Mouse (Mus musculus) adrenal gland, adult 2 months (tissue): ENCODE measurements around the gene Wnk1. TPM values are rescaled to one million over a fixed set of nuclear protein-coding genes. Genes with fewer than 3 reads are reported as not detected.
"Not testable (repeated sequence)": the region's sequence is repeated elsewhere in the genome, so short reads cannot be mapped to it uniquely, and the experiment has no call there.

Experiments used
- DNase-seq: peaks from one replicate; pipeline ENCODE4 v3.0.0; 2021
- long read RNA-seq: library from polyadenylated mRNA; stranded (forward); transcript quantifications from one replicate; pipeline ENCODE4 v2.0.0, GENCODE M21; 2021
- polyA plus RNA-seq: library from polyadenylated mRNA; depleted of rRNA; stranded (reverse); fragments of >200 nt; gene quantifications from 2 replicates; pipeline ENCODE4 v1.2.3, GENCODE M21; 2012; rRNA removed
- total RNA-seq, 2 experiments: library from RNA; stranded (reverse); gene quantifications; 2 replicates each; pipeline ENCODE4 v1.2.3; 2021

Gene Wnk1
- total RNA-seq (100 to 1,000 TPM; 140 to 212 TPM), polyA plus RNA-seq (77.1 and 97.5 TPM in 2 replicates)
- long read RNA-seq, partial matches to known transcripts: 0 of 4 reads
- long read RNA-seq, other reads (novel, unspliced or antisense): 4 of 4 reads

- DNase-seq: peak; percentile 98
Measured at GRCm38 (mm10) chr6:120038366-120039255, at the start of gene Wnk1. Gene Wnk1 (minus strand): TSS chr6:120038672.

- not testable (repeated sequence) for DNase-seq
Measured at GRCm38 (mm10) chr6:120087041-120087440, 48.6 kb upstream of the Wnk1 start.

GRCm38 (mm10) chr6:120085832-120086231 lies 47.4 kb upstream of the Wnk1 start:
- DNase-seq: no peak

- DNase-seq: no peak
Measured at GRCm38 (mm10) chr6:120084983-120085382, 46.5 kb upstream of the Wnk1 start.

GRCm38 (mm10) chr6:120083442-120083841 lies 45.0 kb upstream of the Wnk1 start:
- no peak for DNase-seq

- DNase-seq: no peak
Measured at GRCm38 (mm10) chr6:120082951-120083411, 44.5 kb upstream of the Wnk1 start.

GRCm38 (mm10) chr6:120082251-120082950 lies 43.9 kb upstream of the Wnk1 start:
- DNase-seq: no peak

GRCm38 (mm10) chr6:120081516-120081915 lies 43.0 kb upstream of the Wnk1 start:
- DNase-seq: no peak

GRCm38 (mm10) chr6:120079547-120079946 lies 41.1 kb upstream of the Wnk1 start:
- no peak for DNase-seq

- no peak for DNase-seq
Measured at GRCm38 (mm10) chr6:120076619-120077450, 38.4 kb upstream of the Wnk1 start.

GRCm38 (mm10) chr6:120072630-120073029 lies 34.2 kb upstream of the Wnk1 start:
- DNase-seq: no peak

GRCm38 (mm10) chr6:120069546-120069945 lies 31.1 kb upstream of the Wnk1 start:
- DNase-seq: no peak

GRCm38 (mm10) chr6:120065552-120066177 lies 27.2 kb upstream of the Wnk1 start:
- no peak for DNase-seq

- no peak for DNase-seq
Measured at GRCm38 (mm10) chr6:120064627-120065026, 26.2 kb upstream of the Wnk1 start.

- no peak for DNase-seq
Measured at GRCm38 (mm10) chr6:120062934-120063333, 24.5 kb upstream of the Wnk1 start.

GRCm38 (mm10) chr6:120055666-120056540 lies 17.4 kb upstream of the Wnk1 start:
- no peak for DNase-seq

- DNase-seq: no peak
Measured at GRCm38 (mm10) chr6:120054412-120054811, 15.9 kb upstream of the Wnk1 start.

GRCm38 (mm10) chr6:120047705-120048292 lies 9.3 kb upstream of the Wnk1 start:
- DNase-seq: no peak

- no peak for DNase-seq
Measured at GRCm38 (mm10) chr6:120045406-120045805, 6.9 kb upstream of the Wnk1 start.

GRCm38 (mm10) chr6:120042632-120043220 lies 4.3 kb upstream of the Wnk1 start:
- DNase-seq: no peak
